Mouse (Mus musculus): ENCODE data around the gene Gm17455. TPM values are rescaled to one million over a fixed set of nuclear protein-coding genes. Genes with fewer than 3 reads are reported as not detected.

Gene Gm17455
- polyA plus RNA-seq, 1 experiment from 2014 or later: 3.2 TPM

- H3K36me3 ChIP-seq (ENCODE audit: insufficient read depth, low read length): no peaks in the 10 kb centered on the region
- DNase-seq (ENCODE audit: low spot score): peak; percentile 43
Measured at GRCm38 (mm10) chr10:60411794-60412193, 12.3 kb downstream of the Gm17455 start.

GRCm38 (mm10) chr10:60413756-60414155 lies 14.2 kb downstream of the Gm17455 start:
- TF ChIP-seq CTCF (IDR thresholded peaks at IDR 0.05) (no peak), EP300 (IDR thresholded peaks at IDR 0.05) (no peak)
- Histone ChIP-seq H3K9ac (replicated peaks; ENCODE audit: low read depth) (no peak overlapping the region), H3K4me2 (replicated peaks; ENCODE audit: low read depth, low read length) (no peak overlapping the region), H3K27ac (ENCODE audit: low read length) (no peak overlapping the region), H3K9me3 (ENCODE audit: low read length) (no peaks in the 10 kb centered on the region), H3K27me3 (replicated peaks; ENCODE audit: insufficient read depth, low read length) (no peaks in the 10 kb centered on the region), H3K4me3 (ENCODE audit: low read depth, low read length) (no peak overlapping the region), H3K36me3 (ENCODE audit: insufficient read depth, low read length) (no peaks in the 10 kb centered on the region), H3K4me1 (ENCODE audit: insufficient read depth, low read depth, low read length) (no peaks in the 10 kb centered on the region)
- 70% methylated on average over 2 of the region's 2 CpGs for WGBS
- no peak for ATAC-seq
- DNase-seq (ENCODE audit: low spot score): no peak

More at GRCm38 (mm10) chr10:60411794-60412193, 12.3 kb downstream of the Gm17455 start:
- Histone ChIP-seq H3K9me3 (ENCODE audit: low read length) (no peaks in the 10 kb centered on the region), H3K9ac (replicated peaks; ENCODE audit: low read depth) (no peak overlapping the region), H3K4me2 (replicated peaks; ENCODE audit: low read depth, low read length) (no peak overlapping the region), H3K4me1 (ENCODE audit: insufficient read depth, low read depth, low read length) (no peaks in the 10 kb centered on the region), H3K4me3 (ENCODE audit: low read depth, low read length) (no peak overlapping the region), H3K27me3 (replicated peaks; ENCODE audit: insufficient read depth, low read length) (no peaks in the 10 kb centered on the region), H3K27ac (ENCODE audit: low read length) (no peak overlapping the region)
- no peak for TF ChIP-seq EP300 (IDR thresholded peaks at IDR 0.05)
- TF ChIP-seq CTCF (IDR thresholded peaks at IDR 0.05): peak; percentile 73
- ATAC-seq: no peak
- 27% methylated on average over 5 of the region's 5 CpGs for WGBS

GRCm38 (mm10) chr10:60417041-60417440 lies 17.5 kb downstream of the Gm17455 start:
- DNase-seq (ENCODE audit: low spot score) (no peak), ATAC-seq (no peak)
- H3K4me2 ChIP-seq (replicated peaks; ENCODE audit: low read depth, low read length): no peak overlapping the region
- H3K36me3 ChIP-seq (ENCODE audit: insufficient read depth, low read length): no peaks in the 10 kb centered on the region
- H3K27me3 ChIP-seq (replicated peaks; ENCODE audit: insufficient read depth, low read length): no peaks in the 10 kb centered on the region
- H3K4me1 ChIP-seq (ENCODE audit: insufficient read depth, low read depth, low read length): no peaks in the 10 kb centered on the region
- no peaks in the 10 kb centered on the region for H3K9me3 ChIP-seq (ENCODE audit: low read length)
- 65% methylated on average over 2 of the region's 2 CpGs for WGBS
- TF ChIP-seq EP300 (IDR thresholded peaks at IDR 0.05) (no peak), CTCF (IDR thresholded peaks at IDR 0.05) (no peak)
- no peak overlapping the region for H3K27ac ChIP-seq (ENCODE audit: low read length)
- no peak overlapping the region for H3K4me3 ChIP-seq (ENCODE audit: low read depth, low read length)
- H3K9ac ChIP-seq (replicated peaks; ENCODE audit: low read depth): no peak overlapping the region

DNA sequence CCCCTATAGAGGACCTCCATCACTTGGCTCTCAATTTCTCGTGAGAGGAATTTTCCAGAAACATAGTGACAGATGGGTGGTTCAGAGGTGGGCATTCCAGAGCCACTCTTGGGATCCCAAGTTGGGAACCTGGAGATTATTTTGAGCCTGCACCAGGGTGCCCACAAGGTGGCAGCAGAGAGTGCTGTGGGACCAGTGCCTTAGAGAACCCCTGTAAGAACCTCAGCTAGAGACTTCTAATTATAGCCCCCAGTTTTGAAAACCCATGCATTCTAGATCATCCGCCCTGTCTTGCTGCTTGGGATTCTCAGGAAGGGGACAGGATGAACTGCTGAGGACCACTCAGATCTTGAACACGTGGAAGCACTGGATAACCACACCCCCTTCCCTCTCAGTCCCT lies 18.6 kb downstream of the Gm17455 start:
- WGBS: 9% methylated on average over 3 of the region's 3 CpGs
- no peaks in the 10 kb centered on the region for H3K4me1 ChIP-seq (ENCODE audit: insufficient read depth, low read depth, low read length)
- no peak overlapping the region for H3K9ac ChIP-seq (replicated peaks; ENCODE audit: low read depth)
- peak; percentile 79 for TF ChIP-seq CTCF (IDR thresholded peaks at IDR 0.05)
- TF ChIP-seq EP300 (IDR thresholded peaks at IDR 0.05): no peak
- no peaks in the 10 kb centered on the region for H3K27me3 ChIP-seq (replicated peaks; ENCODE audit: insufficient read depth, low read length)
- no peak overlapping the region for H3K27ac ChIP-seq (ENCODE audit: low read length)
- no peaks in the 10 kb centered on the region for H3K9me3 ChIP-seq (ENCODE audit: low read length)
- ATAC-seq (peak; percentile 16; the same call in 1 of the 2 replicates), DNase-seq (ENCODE audit: low spot score) (peak; percentile 71)
- H3K36me3 ChIP-seq (ENCODE audit: insufficient read depth, low read length): no peaks in the 10 kb centered on the region
- H3K4me3 ChIP-seq (ENCODE audit: low read depth, low read length): no peak overlapping the region
- no peak overlapping the region for H3K4me2 ChIP-seq (replicated peaks; ENCODE audit: low read depth, low read length)

DNA sequence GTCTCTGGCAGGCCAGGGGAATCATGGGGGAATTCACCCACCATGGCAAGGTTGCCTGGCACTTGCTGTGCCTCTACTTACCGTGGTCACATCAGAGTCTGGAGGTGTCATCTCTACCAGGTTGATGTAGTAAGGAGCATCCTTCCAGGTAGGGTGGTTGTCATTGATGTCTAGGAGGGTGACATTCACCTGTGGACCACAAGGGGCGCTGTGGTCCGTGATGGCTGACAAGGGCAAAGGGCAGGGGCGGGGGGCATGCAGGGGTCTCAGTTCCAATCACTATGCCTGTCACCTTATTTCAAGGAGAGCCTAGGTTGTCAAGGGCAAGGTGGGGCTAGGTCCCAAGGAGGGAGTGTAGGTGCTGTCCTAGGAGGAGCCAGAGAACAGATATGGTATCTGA lies 20.1 kb downstream of the Gm17455 start:
- WGBS: 22% methylated on average over 4 of the region's 4 CpGs
- H3K36me3 ChIP-seq (ENCODE audit: insufficient read depth, low read length): no peaks in the 10 kb centered on the region
- H3K9me3 ChIP-seq (ENCODE audit: low read length): no peaks in the 10 kb centered on the region
- peak; percentile 61 for TF ChIP-seq CTCF (IDR thresholded peaks at IDR 0.05)
- TF ChIP-seq EP300 (IDR thresholded peaks at IDR 0.05): no peak
- no peak overlapping the region for H3K4me3 ChIP-seq (ENCODE audit: low read depth, low read length)
- ATAC-seq (no peak), DNase-seq (ENCODE audit: low spot score) (no peak)
- H3K4me1 ChIP-seq (ENCODE audit: insufficient read depth, low read depth, low read length): no peaks in the 10 kb centered on the region
- H3K9ac ChIP-seq (replicated peaks; ENCODE audit: low read depth): no peak overlapping the region
- no peak overlapping the region for H3K4me2 ChIP-seq (replicated peaks; ENCODE audit: low read depth, low read length)
- H3K27me3 ChIP-seq (replicated peaks; ENCODE audit: insufficient read depth, low read length): no peaks in the 10 kb centered on the region
- no peak overlapping the region for H3K27ac ChIP-seq (ENCODE audit: low read length)

DNA sequence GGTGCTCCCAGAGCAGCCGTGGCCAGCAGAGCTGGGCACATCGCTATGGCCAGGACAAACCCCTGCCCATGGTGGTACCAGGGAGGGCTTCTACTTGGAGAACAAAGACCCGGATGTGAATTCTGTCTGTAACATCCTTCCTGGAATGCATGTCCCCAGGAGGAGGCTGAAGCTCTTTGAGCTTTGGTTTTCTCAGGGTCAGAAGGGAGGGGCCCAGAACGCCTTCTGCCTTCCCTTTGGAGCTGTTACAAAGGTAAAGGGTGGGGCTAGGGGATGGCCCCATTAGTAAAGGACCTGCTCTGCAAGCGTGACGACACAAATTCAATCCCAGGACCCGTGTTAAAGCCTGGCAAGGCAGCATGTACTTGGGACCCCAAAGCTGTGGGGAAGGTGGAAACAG lies 23.2 kb downstream of the Gm17455 start:
- ATAC-seq: no peak
- 56% methylated on average over 7 of the region's 7 CpGs for WGBS
- TF ChIP-seq CTCF (IDR thresholded peaks at IDR 0.05): no peak
- no peak for TF ChIP-seq EP300 (IDR thresholded peaks at IDR 0.05)

GRCm38 (mm10) chr10:60430001-60430400 lies 30.5 kb downstream of the Gm17455 start:
- DNase-seq (ENCODE audit: low spot score): no peak
- 82% methylated on average over 10 of the region's 10 CpGs for WGBS

More for the DNA sequence above, 23.2 kb downstream of the Gm17455 start:
- Histone ChIP-seq H3K9me3 (ENCODE audit: low read length) (no peaks in the 10 kb centered on the region), H3K27ac (ENCODE audit: low read length) (no peak overlapping the region), H3K9ac (replicated peaks; ENCODE audit: low read depth) (no peak overlapping the region), H3K27me3 (replicated peaks; ENCODE audit: insufficient read depth, low read length) (no peaks in the 10 kb centered on the region), H3K4me2 (replicated peaks; ENCODE audit: low read depth, low read length) (no peak overlapping the region), H3K36me3 (ENCODE audit: insufficient read depth, low read length) (no peaks in the 10 kb centered on the region), H3K4me3 (ENCODE audit: low read depth, low read length) (no peak overlapping the region), H3K4me1 (ENCODE audit: insufficient read depth, low read depth, low read length) (no peaks in the 10 kb centered on the region)
- DNase-seq (ENCODE audit: low spot score): no peak

More at GRCm38 (mm10) chr10:60430001-60430400, 30.5 kb downstream of the Gm17455 start:
- H3K27ac ChIP-seq (ENCODE audit: low read length): no peak overlapping the region
- ATAC-seq: no peak
- H3K36me3 ChIP-seq (ENCODE audit: insufficient read depth, low read length): no peaks in the 10 kb centered on the region
- no peak overlapping the region for H3K4me3 ChIP-seq (ENCODE audit: low read depth, low read length)
- TF ChIP-seq EP300 (IDR thresholded peaks at IDR 0.05) (no peak), CTCF (IDR thresholded peaks at IDR 0.05) (no peak)
- no peaks in the 10 kb centered on the region for H3K9me3 ChIP-seq (ENCODE audit: low read length)
- H3K4me2 ChIP-seq (replicated peaks; ENCODE audit: low read depth, low read length): no peak overlapping the region
- H3K4me1 ChIP-seq (ENCODE audit: insufficient read depth, low read depth, low read length): no peaks in the 10 kb centered on the region
- H3K27me3 ChIP-seq (replicated peaks; ENCODE audit: insufficient read depth, low read length): no peaks in the 10 kb centered on the region
- H3K9ac ChIP-seq (replicated peaks; ENCODE audit: low read depth): no peak overlapping the region

Data from lung, postnatal 0 days (tissue).